Mouse (Mus musculus) forebrain, embryonic 11.5 days (tissue): ENCODE results near the gene Il2rg. TPM values are rescaled to one million over a fixed set of nuclear protein-coding genes. Genes with fewer than 3 reads are reported as not detected.

Experiments
- ATAC-seq: fragments of 200-750 bp; cut with Nextera tagmentation; replicated peaks from 2 replicates; pipeline ENCODE4 v1.8.0; 2017; ENCODE audit warnings: moderate TSS enrichment; ENCODE audit not compliant: low FRiP score
- DNase-seq: peaks from one replicate; pipeline ENCODE4 v3.0.0-alpha.2; 2017; ENCODE audit warnings: low spot score
- H3K27ac ChIP-seq: fragments of 300-500 bp; sonication (generic); 2 replicates; pipeline ENCODE4 v1.5.1; 2014; ENCODE audit warnings: low read depth, low read length
- H3K27me3 ChIP-seq: fragments of 300-500 bp; sonication (generic); 2 replicates; pipeline ENCODE4 v1.6.1; 2014; ENCODE audit warnings: mild to moderate bottlenecking, low read length, mixed read lengths; ENCODE audit not compliant: control insufficient read depth, insufficient read depth
- H3K36me3 ChIP-seq: fragments of 300-500 bp; sonication (generic); 2 replicates; pipeline ENCODE4 v1.6.1; 2014; ENCODE audit warnings: mild to moderate bottlenecking, low read length, moderate library complexity, mixed read lengths; ENCODE audit not compliant: control insufficient read depth, insufficient read depth
- H3K4me1 ChIP-seq: fragments of 300-500 bp; sonication (generic); replicated peaks from 2 replicates; pipeline ENCODE4 v1.6.1; 2014; ENCODE audit warnings: low read length, mixed read lengths; ENCODE audit not compliant: control insufficient read depth, insufficient read depth
- H3K4me2 ChIP-seq: fragments of 300-500 bp; sonication (generic); 2 replicates; pipeline ENCODE4 v1.6.1; 2014; ENCODE audit warnings: low read depth, mild to moderate bottlenecking, low read length, moderate library complexity, mixed read lengths; ENCODE audit not compliant: severe bottlenecking
- H3K4me3 ChIP-seq: fragments of 300-500 bp; sonication (generic); 2 replicates; pipeline ENCODE4 v1.5.1; 2014; ENCODE audit warnings: low read depth, low read length
- H3K9ac ChIP-seq: fragments of 300-500 bp; sonication (generic); 2 replicates; pipeline ENCODE4 v1.6.1; 2014; ENCODE audit warnings: low read length
- H3K9me3 ChIP-seq: fragments of 300-500 bp; sonication (generic); 2 replicates; pipeline ENCODE4 v1.6.1; 2016; ENCODE audit warnings: low read length, mixed read lengths; ENCODE audit not compliant: control insufficient read depth
- WGBS: fragments of 180-500 bp; shearing (Covaris S2); extraction: QIAGEN DNeasy Blood & Tissue Kit; methylation state at CpG from one replicate; pipeline ENCODE4 v1.1.7; 2014; 5-methylcytosine and 5-hydroxymethylcytosine counted together
- polyA plus RNA-seq: library from polyadenylated mRNA; unstranded; fragments of >200 nt; fragmentation: Nextera tagmentation; extraction: Ambion mirVana; gene quantifications from 2 replicates; pipeline ENCODE4 v1.2.1, GENCODE M21; 2014

Il2rg gene
- polyA plus RNA-seq, 1 experiment from 2014 or later = 1.9 TPM

DNA sequence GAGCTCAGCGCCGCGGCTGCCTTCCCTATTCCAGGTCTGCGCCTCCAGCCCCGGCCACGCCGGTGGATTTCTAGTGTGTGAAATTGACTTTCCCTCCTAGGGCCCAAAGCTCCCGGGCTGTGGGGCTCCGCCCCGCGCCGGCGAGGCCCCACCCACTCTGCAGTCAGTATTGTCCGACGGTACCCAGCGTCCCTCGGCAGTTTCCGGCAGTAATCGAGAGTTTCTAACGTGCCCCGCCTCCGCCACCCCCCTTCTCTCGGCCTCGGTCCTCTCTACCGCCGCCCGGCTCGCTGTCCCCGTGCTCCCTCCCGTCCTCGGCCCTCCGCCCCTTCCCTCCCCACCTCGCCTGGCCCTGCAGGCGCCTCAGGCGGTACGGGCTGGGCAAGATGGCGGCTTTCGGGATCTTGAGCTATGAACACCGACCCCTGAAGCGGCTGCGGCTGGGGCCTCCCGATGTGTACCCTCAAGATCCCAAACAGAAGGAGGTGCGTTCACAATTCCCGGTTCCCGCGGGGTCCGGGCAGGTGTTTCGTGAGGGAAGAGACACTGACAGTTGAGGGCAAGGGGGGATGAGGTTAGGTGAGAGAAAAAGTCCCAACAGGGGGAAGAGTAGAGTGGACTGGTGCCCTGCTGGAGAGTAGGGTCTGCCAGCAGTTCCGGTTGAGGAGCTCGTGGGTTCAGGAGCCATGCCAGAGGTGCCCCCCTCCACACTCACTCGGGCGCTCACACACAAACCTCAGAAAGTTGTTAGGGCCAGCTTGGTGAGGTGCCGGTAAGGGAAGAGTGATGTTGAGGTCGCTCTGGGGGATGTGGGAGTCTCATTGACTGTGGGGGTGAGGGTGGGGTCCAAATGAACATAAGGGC is 6.1 kb upstream of the Il2rg start, which contains the start of gene Med12:
Gene Med12, plus strand, starts transcription at position 156 of the 864 bp plus-strand sequence.
- Histone ChIP-seq H3K4me2 (peak within 1 kb of the TSS; percentile 54), H3K9me3 (no peaks in the 10 kb centered on the region), H3K27ac (no peak within 1 kb of the TSS; the same call in 1 of the 2 replicates), H3K4me1 (0 out of 2 replicates have a peak, but pooled peaks cover 3% of the 10 kb centered on the region), H3K4me3 (peak within 1 kb of the TSS; percentile 50), H3K9ac (peak within 1 kb of the TSS; percentile 70), H3K27me3 (peaks cover 2% of the 10 kb centered on the region; the same call in 1 of the 2 replicates), H3K36me3 (no peaks in the 10 kb centered on the region)
- peak; percentile 97 for ATAC-seq
- WGBS = 15% methylated on average over 53 of the region's 54 CpGs
- DNase-seq = peak; percentile 93

DNA sequence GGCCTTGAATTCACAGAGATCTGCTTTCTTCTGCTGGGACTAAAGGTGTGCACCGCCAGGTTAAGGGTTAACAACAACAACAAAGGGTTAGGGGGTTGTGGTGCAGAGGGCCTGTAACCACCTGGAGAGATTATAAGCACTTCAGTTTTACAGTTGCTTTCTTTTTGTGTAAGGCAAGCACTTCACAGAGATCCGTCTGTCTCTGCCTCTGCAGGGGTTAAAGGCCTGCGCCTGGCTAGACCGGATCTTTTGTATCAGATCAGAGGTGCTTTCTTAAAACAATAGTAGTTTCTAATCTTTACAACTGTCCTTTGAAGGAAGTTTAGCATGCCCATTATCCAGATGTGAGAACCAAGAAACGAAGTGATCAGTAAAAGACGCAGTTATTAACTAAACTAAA is 5.4 kb upstream of the Il2rg start:
- H3K9ac ChIP-seq = 0 out of 2 replicates have a peak overlapping the region, but pooled peaks have one; percentile 17
- no peak for DNase-seq
- H3K4me2 ChIP-seq = peak overlapping the region; percentile 38; the same call in 1 of the 2 replicates
- H3K36me3 ChIP-seq = no peaks in the 10 kb centered on the region
- H3K9me3 ChIP-seq = no peaks in the 10 kb centered on the region
- peaks cover 2% of the 10 kb centered on the region; the same call in 1 of the 2 replicates for H3K27me3 ChIP-seq
- H3K4me1 ChIP-seq = 0 out of 2 replicates have a peak, but pooled peaks cover 3% of the 10 kb centered on the region
- WGBS = 22% methylated on average over 6 of the region's 6 CpGs
- H3K4me3 ChIP-seq = peak overlapping the region; percentile 50; the same call in 1 of the 2 replicates
- peak; percentile 16; the same call in 1 of the 2 replicates for ATAC-seq
- H3K27ac ChIP-seq = no peak overlapping the region

DNA sequence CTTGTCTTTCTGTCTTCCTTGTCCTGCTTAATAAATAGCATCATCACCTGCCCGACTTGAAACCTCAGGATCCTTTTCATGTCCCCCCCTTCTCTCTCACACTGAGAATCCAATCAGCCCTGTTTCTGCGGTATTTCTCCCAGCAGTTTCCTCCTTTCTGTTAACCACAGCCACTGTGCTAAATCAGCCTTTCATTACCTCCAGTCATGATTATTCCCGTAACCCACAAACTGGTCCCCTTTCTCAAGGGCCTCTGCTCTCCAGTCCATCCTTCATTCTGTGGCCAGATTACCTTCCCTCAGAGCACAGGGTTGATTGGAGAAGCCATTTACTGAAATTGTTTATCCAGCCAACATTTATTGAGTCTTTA is 685 bp upstream of the Il2rg start, which contains the start of gene Gm20489:
Gene Gm20489, minus strand, starts transcription at position 269 of the 370 bp plus-strand sequence.
- no peak within 1 kb of the TSS for H3K4me2 ChIP-seq
- DNase-seq (no peak), ATAC-seq (no peak)
- no peak within 1 kb of the TSS for H3K9ac ChIP-seq
- no peak within 1 kb of the TSS for H3K4me3 ChIP-seq
- no peak within 1 kb of the TSS for H3K27ac ChIP-seq
- no peaks in the 10 kb centered on the region for H3K4me1 ChIP-seq
- 70% methylated on average over 3 of the region's 3 CpGs for WGBS
- peaks cover 2% of the 10 kb centered on the region; the same call in 1 of the 2 replicates for H3K27me3 ChIP-seq
- H3K36me3 ChIP-seq = no peaks in the 10 kb centered on the region
- H3K9me3 ChIP-seq = no peaks in the 10 kb centered on the region

DNA sequence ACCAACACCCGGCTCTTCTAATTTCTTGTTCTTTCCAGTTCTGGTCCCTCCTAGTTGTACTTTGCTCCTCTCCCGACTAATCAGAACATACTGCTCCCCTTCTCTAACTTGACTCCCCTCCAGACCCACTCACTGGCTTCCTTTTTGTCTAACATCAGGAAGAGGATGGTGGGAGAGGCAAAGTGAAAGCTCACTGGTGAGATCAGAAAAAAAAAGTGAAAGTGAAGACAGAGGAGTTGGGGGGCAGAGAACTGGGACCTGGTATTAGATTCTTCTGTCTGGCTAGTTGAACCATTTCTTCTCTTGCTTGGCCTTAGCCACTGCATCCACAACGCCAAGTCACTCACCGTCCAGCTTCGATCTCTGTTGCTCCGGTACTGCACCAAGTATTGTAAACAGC is 1.4 kb downstream of the Il2rg start:
- H3K9ac ChIP-seq = no peak overlapping the region
- H3K4me3 ChIP-seq = no peak overlapping the region
- ATAC-seq (no peak), DNase-seq (no peak)
- no peaks in the 10 kb centered on the region for H3K4me1 ChIP-seq
- H3K36me3 ChIP-seq = no peaks in the 10 kb centered on the region
- H3K27ac ChIP-seq = no peak overlapping the region
- no peaks in the 10 kb centered on the region for H3K9me3 ChIP-seq
- no peaks in the 10 kb centered on the region; the same call in 1 of the 2 replicates for H3K27me3 ChIP-seq
- 97% methylated on average over 6 of the region's 6 CpGs for WGBS
- no peak overlapping the region for H3K4me2 ChIP-seq

DNA sequence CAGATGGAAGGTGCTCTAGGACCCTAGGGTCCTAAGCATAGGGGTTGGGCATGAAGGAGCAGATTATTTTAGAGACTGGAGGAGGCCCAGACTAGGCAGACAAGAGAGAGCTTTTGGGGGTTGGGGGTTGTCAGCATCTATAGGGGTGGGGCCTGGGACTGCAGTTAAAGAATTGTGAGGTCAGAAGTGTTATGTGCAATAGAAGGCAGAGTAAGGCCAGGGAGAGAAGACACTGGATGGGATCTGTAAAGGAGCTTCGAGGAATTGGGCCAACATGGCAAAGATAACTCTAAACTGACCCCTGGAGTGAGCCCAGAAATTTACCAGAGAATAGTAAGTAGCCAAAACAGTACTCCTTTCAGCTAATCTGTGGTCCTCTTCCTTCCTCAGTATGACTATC is 4.2 kb downstream of the Il2rg start, which contains the start of gene Gm614:
Gene Gm614, minus strand, starts transcription at position 101 of the 400 bp plus-strand sequence.
- no peak for DNase-seq
- no peak for ATAC-seq
- Histone ChIP-seq H3K4me3 (no peak within 1 kb of the TSS), H3K9ac (no peak within 1 kb of the TSS), H3K4me2 (no peak within 1 kb of the TSS), H3K9me3 (no peaks in the 10 kb centered on the region), H3K27ac (no peak within 1 kb of the TSS), H3K27me3 (no peaks in the 10 kb centered on the region; the same call in 1 of the 2 replicates), H3K4me1 (peaks cover 5% of the 10 kb centered on the region; the same call in 1 of the 2 replicates), H3K36me3 (no peaks in the 10 kb centered on the region)
- WGBS = 55% methylated on average over 1 of the region's 1 CpGs

DNA sequence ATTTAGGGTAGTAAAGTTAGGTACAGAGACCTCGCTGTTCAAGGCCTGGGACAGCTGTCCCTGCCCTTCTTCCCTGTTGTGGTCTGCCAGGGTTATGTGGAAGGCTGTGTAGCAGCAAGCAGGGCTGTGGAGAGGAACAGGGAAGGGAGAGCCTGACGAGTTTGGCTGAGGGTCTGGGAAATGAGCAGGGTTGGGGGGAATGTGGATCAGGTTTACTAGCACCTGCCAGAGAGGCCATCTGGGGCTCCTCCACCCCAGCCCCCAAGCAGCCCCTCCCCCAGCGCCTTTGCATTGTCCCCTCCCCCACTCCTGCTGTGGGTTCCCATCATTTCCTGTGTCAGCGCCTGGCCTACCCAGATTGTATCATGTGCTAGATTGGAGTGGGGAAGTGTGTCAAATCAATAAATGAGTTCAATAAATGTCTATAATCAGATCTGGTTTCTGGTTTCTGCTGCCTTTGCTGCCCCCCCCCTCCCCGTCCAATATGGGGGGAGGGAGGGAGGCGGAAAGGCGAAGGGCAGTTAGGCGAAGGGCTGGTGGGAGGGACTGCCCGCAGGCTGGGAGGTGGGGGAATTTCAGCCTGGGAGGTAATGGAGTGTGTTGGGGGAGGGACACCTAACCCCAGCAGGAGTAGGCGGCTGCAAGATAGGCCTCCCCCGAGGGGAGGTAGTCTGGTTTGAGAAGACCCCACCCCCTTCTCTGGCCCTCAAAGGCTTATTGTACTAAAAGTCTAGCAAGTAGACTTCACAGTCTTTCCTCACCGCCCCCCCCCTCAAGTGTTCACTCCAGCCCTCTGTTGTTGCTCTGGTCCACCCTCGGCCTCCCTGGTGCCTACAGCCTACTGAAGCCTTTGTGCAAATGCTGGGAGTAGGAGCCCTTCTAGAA is 7.4 kb downstream of the Il2rg start:
- Histone ChIP-seq H3K36me3 (no peaks in the 10 kb centered on the region), H3K27me3 (no peaks in the 10 kb centered on the region), H3K27ac (peak overlapping the region; percentile 75), H3K9me3 (no peaks in the 10 kb centered on the region), H3K4me1 (peaks cover 5% of the 10 kb centered on the region; the same call in 1 of the 2 replicates), H3K4me3 (no peak overlapping the region), H3K9ac (no peak overlapping the region; the same call in 1 of the 2 replicates), H3K4me2 (no peak overlapping the region)
- DNase-seq (peak; percentile 70), ATAC-seq (peak; percentile 85)
- 23% methylated on average over 12 of the region's 13 CpGs for WGBS

DNA sequence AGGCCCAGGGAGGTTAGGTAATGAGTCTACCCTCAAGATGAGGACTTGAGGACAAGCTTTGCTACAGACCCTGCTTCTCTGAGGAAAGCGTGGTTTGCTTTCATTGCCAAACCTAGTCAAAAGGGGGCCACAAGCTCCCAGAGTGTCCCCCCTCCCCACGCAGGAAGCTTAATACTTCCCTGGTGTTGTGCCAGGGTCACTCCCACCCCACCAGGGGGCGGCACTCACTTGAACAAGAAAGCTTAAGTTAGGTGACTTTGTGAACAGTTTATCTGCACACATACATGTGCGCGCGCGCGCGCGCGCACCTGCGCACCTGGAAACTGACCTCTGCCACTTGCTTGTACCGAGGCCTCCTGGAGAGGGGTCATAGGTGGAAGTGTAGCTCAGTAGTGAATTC is 11.5 kb downstream of the Il2rg start:
- Histone ChIP-seq H3K9me3 (no peaks in the 10 kb centered on the region), H3K4me1 (peaks cover 5% of the 10 kb centered on the region; the same call in 1 of the 2 replicates), H3K27me3 (no peaks in the 10 kb centered on the region), H3K9ac (no peak overlapping the region), H3K27ac (no peak overlapping the region), H3K36me3 (no peaks in the 10 kb centered on the region), H3K4me3 (no peak overlapping the region), H3K4me2 (no peak overlapping the region)
- 85% methylated on average over 13 of the region's 13 CpGs for WGBS
- DNase-seq = no peak
- ATAC-seq = no peak

DNA sequence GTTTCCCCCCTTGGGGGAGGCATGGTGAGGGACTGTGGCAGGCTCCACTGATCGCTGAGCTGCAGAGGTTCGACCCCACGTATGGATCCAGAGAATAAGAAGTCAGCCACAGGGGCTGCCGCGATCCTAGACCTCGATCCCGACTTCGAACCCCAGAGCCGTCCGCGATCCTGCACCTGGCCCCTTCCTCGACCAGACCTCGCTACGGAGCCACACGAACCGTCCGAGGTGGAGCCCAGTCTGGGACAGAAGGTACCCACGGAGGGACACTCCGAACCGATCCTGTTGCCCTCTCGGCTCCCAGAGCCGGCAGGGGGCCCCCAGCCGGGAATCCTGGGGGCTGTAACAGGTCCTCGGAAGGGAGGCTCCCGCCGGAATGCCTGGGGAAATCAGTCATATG is 13.3 kb downstream of the Il2rg start:
- 23% methylated on average over 26 of the region's 26 CpGs for WGBS
- ATAC-seq (peak; percentile 16), DNase-seq (peak; percentile 52)
- Histone ChIP-seq H3K4me2 (peak overlapping the region; percentile 71), H3K27me3 (no peaks in the 10 kb centered on the region), H3K4me1 (no peaks in the 10 kb centered on the region), H3K4me3 (peak overlapping the region; percentile 45), H3K9ac (peak overlapping the region; percentile 61), H3K27ac (no peak overlapping the region), H3K9me3 (no peaks in the 10 kb centered on the region), H3K36me3 (no peaks in the 10 kb centered on the region)
